Mouse (Mus musculus) erythroblast, embryonic 14.5 days (primary cell): ENCODE data around the gene Nat8f6.

Experiments used
- GATA1 ChIP-seq: IDR thresholded peaks from 2 replicates; pipeline ENCODE4 v1.6.1; 2012; ENCODE audit warnings: low read length, inconsistent platforms, mixed read lengths
- TAL1 ChIP-seq: IDR thresholded peaks from 3 replicates; pipeline ENCODE4 v1.6.1; 2012; ENCODE audit warnings: low read length, inconsistent platforms, mixed read lengths

- TF ChIP-seq GATA1 (no peak), TAL1 (no peak)
These were observed 32.7 kb upstream of the Nat8f6 start for GRCm38 (mm10) chr6:85853481-85853880.
